Mouse (Mus musculus): ENCODE data around the gene Cct5. TPM values are rescaled to one million over a fixed set of nuclear protein-coding genes. Genes with fewer than 3 reads are reported as not detected.

Gene Cct5
- total RNA-seq, 2 experiments from 2014 or later, result 126 to 130 TPM

DNA sequence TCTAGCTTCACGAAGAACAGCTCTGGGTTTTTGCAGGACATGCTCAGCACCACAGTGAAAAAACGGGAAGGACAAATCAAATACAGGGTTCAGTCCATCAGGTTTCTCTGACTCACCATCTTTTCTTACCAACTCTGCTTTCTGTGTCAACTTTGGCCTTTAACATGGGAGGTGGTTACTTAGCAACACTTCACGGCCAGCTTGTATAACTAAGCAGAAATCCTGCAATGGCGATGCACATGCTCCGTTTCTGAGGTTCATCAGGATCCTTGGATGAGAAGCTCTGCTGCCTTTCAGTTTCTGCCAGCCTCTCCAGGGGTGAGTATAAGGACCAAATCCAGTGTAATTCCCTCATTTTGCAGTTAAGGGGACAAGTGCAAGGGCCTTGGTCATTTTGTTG lies 36.4 kb downstream of the Cct5 start, which contains the start of gene Cmbl:
Gene Cmbl (plus strand): TSS at position 206 of the 400 bp plus-strand sequence.
- DNase-seq, result no peak

DNA sequence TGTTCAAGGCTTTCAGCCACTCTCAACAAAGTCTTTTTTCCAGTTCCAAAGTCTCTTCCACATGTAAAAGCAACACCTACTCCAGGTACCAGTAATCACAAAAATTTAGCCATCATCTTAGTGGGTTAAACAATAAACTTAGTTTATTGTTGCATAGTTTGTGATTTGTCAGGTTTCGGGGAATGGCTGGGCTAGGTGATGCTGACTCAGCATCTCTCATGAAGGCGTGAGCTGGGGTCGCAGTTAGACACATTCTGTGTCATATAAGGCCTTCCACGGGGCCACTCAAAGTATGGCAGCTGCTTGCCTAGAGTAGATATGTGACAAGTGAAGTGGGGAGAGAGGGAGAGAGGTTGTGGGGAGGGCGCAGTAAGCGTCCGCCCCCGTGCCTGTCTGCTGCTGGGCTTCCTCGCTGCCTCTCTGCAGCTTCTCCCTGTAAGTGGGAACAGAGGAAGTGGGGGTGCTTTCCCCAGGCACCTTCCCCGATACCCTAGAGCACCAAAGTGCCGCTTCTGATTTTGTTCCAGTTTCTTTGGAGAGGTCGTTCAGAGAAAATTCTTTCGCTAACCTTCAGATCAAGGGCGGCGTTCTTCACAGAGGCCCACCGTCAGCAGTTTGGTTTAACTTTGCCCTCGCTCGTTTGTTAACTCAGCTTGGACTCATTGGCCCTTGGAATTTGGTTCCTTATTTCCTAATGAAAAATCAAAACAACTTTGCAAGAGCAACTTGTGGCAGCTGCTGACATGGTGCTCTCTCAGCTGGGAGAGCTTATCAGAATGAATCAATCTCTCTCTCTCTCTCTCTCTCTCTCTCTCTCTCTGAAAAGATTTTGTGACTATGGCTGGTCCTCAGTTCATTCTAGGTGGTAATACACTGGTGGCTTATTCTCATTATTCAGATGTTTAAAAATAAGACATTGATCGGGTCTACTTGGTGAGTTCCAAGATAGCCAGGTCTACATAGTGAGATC lies 37.7 kb downstream of the Cct5 start:
- DNase-seq, result no peak

GRCm38 (mm10) chr15:31562847-31563246 lies 38.8 kb downstream of the Cct5 start:
- no peak for DNase-seq

DNA sequence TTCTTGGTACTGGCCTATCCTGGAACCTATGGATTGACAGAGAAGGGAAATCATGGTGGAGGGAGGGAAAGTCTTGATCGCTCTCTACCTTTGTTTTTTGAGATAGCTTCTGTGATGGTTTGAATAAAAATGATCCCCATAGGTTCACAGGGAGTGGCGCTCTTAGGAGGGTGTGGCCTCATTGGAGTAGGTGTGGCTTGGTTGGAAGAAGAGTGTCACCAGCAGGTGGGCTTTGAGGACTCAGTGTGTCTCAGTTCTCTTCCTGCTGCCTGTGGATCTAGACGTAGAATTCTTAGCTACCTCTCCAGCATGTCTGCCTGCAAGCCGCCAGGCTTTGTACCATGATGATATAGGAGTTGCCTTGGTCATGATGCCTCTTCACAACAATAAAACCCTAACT lies 39.6 kb downstream of the Cct5 start:
- no peak for DNase-seq

- DNase-seq, result no peak
Measured at GRCm38 (mm10) chr15:31561390-31561789, 40.2 kb downstream of the Cct5 start.

DNA sequence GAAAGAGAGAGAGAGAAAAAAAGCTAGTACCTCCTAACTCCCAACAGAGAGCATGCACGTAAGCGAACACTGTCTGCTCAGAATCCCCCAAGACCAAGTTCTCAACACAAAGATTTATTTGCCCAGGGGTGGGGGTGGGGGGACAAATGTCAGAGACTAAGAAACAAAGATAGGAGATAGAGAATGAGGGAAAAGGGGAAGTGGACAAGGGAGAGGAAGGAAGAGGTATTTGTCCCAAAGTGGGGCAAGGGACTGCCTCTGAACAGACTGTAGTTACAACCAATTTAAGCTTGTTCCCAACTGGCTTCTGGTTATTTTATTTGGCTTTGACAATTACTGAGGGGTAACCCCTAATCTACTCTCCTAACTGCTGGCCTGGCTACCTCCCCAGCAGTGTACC lies 46.7 kb downstream of the Cct5 start:
- no peak for DNase-seq

DNA sequence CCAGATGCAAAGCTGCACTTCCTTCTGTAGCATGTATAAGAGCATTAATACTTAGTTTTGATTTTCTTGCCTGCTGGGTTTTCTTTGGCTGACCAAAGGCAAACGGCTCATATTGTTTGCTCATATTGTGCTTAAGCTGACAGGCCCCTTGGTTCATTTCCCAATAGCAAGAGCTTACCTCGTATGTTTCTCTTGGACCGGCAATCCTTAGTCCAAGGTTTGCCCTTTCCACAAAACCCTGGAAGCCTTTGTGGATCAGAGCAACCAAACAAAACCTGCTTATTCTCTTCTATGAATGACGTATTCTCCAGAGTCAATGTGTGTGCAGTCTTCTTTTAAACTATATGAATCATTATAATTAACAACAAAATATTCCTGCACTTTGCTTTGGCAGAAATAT lies 51.2 kb downstream of the Cct5 start:
- no peak for DNase-seq

DNA sequence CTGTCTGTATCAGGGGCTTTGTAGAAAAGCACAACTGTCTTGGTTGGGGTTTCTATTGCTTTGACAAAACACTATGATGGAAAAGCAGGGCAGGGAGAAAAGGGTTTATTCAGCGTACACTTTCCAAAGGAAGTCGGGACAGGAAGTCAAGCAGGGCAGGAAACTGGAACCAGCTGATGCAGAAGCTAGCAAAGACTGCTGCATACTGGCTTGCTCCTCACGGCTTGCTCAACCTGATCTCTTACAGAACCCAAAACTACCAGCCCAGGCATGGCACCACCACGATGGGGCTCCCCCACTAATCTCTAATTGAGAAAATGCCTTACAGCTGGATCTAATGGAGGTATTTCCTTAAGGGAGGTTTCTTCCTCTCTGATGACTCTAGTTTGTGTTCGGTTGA lies 54.2 kb downstream of the Cct5 start:
- DNase-seq, result no peak

GRCm38 (mm10) chr15:31546291-31546690 lies 55.3 kb downstream of the Cct5 start:
- DNase-seq, result no peak

- no peak for DNase-seq
Measured at GRCm38 (mm10) chr15:31545058-31545457, 56.5 kb downstream of the Cct5 start.

GRCm38 (mm10) chr15:31543246-31543645 lies 58.4 kb downstream of the Cct5 start:
- DNase-seq, result no peak

GRCm38 (mm10) chr15:31542013-31542958 lies 59.3 kb downstream of the Cct5 start:
- DNase-seq, result no peak

Other genes starting within 250 kb of the Cct5 start
- 10 to 100 TPM; 17.0 to 25.2 TPM for gene Ankrd33b, start 234.1 kb downstream of the Cct5 start, total RNA-seq (2021)
- gene Ropn1l, start 148.1 kb downstream of the Cct5 start, total RNA-seq (2021), result not detected
- 100 to 1,000 TPM in 1 of 2 experiments, 10 to 100 TPM in 1; 94.5 to 100 TPM for gene March6, start 70.8 kb downstream of the Cct5 start, total RNA-seq (2021)
- 10 to 100 TPM; 37.7 to 38.5 TPM for gene Cmbl, start 36.4 kb downstream of the Cct5 start, total RNA-seq (2021)
- gene Fam173b, start within 50 bp of the Cct5 start, total RNA-seq (2021), result 10 to 100 TPM; 10.8 to 14.4 TPM